Mouse (Mus musculus): ENCODE results near the gene Fmnl2.

- TF ChIP-seq POLR2A (IDR thresholded peaks at IDR 0.05; ENCODE audit: low read depth, low read length): no peak
- TF ChIP-seq CTCF (IDR thresholded peaks at IDR 0.05; ENCODE audit: extremely low read depth, insufficient read length, insufficient replicate concordance, low read depth, low read length): no peak
These were observed 13.8 kb upstream of the Fmnl2 start for GRCm38 (mm10) chr2:52843861-52844260.
